Mouse (Mus musculus) R1 (cell line): ENCODE measurements around the gene Mpzl3.
A peak's percentile ranks its signal among the peaks of the same experiment; 100 is the strongest.
"Not testable (repeated sequence)": the region's sequence is repeated elsewhere in the genome, so short reads cannot be mapped to it uniquely, and the experiment has no call there.

Source experiments
- DNase-seq: peaks from one replicate; pipeline ENCODE4 v3.0.0-alpha.2; 2018; ENCODE audit warnings: low read depth, low spot score

The Mpzl3 gene

DNA sequence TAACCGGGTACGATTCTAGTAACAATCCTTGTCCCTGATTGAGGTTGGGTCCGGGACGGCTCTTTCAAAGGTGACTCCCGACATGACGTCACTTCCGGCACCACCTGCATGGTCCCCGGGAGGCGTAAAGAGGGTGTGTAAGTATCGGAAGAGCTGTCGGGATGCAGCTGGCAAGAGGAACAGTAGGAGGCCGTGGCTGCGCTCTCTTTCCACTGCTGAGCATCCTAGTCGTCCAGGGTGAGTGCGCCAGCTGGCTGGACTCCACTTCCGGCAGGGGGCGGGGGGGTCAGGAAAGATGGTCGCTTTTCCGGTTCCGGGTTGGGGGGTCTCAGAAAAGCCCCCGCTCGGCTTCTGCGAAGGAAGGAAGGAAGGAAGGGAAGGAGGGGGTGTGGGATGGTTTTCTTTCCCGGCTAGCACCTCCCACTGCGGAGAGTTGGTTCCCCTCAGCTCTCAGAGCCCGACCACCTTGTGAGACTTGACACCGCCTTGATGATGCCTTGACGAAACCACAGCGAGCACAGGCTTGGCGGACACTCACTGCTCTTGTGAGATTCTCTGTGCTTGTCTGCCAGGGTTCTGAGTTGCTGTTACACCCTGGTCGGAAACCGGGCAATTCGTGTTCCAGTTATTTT lies at the start of gene Mpzl3:
Gene Mpzl3, plus strand, starts transcription at position 105 of the 632 bp plus-strand sequence.
- DNase-seq: peak; percentile 97

DNA sequence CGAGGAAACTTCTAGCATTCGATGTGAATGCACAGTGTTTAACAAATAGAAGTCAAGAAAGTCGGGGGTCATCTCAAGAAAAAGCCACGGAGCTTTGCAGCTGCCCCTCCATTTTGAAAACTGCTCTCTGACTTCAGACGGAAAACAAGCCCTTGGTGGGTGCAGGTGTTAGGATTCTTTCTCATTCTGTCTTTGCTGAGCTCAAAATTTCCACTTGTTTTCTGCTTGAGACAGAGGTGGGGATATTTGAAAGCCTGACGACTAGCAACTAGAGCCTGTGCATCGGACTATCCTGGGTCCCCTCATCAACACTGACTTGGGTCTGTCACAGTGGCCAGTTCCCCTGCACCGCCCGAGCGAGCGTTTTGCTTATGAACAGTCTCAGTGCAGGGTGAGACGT lies 47.6 kb upstream of the Mpzl3 start:
- DNase-seq: no peak

DNA sequence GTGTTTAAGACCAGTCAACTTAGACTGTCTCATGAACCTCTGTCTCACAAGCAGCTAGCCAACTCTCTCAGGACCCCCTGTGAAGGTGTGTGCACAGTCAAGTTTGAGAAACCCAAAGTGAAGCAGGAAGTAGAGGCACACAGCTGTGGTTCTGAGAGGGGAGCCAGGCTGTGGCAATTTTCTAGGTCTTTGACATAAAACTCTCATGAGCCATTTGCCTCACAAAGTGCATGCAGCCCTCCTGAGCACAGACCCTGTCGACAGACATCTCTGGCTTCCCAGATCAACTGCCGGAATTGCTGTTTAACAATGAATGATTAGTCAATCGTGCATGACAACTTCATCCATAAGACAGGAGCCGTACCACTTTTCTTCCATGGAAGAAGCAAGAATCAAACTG lies 46.6 kb upstream of the Mpzl3 start:
- no peak for DNase-seq

DNA sequence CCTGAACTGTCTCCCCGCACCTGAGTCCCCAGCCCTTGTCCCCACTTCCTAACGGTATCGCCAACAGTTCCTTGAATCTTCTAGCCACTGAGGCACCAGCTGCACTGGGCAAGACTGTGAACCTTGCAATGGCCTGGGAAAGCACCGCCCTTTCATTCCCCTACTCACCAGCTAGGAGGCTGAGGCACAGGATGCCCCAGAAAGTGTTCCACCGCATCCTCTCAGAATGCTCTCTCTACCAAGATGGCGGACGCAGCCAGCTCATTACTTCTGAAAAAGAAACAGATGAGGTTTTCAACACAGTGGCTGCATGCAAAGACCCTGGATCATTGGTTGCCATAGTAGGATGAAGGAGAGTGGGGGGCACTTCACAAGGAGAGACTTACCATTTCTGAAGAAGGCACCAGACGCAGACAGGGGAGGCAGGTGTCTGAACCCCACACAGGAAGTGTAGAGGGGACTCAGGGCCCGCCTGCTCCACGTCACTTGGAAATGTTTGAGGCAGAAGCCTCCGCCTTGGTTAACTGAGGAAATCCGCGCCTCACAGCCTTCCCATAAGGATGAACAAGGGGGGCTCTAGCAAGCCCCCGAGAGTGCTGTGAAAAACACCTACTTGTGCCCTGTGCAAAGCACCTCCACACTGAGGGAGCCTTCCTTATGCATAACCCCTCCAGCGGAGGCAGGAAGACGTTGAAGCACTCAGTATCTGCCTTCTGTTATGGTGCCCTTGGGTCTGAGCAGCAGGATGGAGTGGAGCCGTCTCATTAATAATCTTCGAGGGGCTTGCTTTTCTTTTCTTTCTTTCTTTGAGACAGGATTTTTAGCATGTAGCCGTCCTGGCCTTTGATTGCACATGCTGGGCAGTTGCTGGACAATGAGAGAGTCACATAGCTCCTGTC lies 45.6 kb upstream of the Mpzl3 start, which contains the start of gene Cd3e:
Gene Cd3e, minus strand, starts transcription at position 448 of the 899 bp plus-strand sequence.
- DNase-seq: peak; percentile 40

DNA sequence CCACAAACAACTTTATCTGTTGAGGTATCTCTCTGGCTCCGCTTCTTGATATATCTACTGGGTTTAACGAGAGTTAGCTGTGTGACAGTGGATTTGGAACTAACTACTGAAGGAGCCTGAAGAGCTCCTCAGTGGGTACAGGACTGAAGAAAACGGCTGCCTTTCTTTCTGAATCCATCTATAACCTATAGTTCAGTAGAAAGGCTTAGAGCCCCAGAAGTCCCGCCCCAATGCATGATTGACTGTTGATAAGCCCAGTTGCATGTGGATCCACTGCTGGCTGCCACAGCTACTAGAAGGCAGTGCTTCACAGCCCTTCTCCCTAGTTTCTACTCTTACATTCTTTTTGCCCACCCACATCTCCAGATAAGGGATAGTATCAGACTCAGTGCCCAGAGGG lies 44.5 kb upstream of the Mpzl3 start:
- peak; percentile 34 for DNase-seq

DNA sequence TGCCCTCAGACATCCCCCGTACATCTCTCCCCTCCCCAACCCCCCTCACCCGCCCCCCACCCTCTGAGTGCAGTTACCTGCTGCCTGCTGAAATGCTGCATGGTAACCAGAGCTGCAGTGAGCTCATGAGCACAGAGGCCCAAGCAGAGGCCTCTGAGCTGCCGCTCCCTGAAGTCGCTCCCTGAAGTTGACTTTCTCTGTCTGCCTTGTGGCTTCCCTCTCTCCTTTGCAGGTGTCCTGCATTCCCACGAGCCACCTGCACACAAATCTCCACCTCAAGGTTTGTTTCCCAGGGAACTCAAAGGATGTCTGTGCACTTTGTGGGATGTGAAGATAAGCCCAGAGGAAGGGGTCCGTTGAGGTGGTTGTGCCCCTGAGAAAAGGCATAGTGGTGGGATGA lies 43.7 kb upstream of the Mpzl3 start:
- DNase-seq: no peak

DNA sequence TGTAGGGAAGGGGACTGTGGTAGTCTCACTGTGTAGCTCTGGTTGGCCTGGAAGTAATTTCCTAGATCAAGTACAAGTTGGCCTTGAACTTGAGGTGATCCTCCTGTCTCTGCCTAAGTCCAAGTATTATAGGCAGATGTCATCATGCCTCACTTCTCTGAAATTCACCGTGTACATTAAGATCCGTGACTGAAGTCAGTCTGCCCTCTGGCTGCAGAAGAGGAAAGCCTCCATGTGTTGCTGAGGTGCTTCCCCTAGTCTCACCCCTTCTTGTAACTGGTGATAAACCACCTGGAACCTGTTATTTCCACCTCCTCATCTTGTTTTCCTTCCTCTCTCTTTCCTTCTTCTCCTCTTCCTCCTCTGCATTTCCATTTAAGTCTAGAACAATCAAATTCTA lies 40.1 kb upstream of the Mpzl3 start:
- no peak for DNase-seq

DNA sequence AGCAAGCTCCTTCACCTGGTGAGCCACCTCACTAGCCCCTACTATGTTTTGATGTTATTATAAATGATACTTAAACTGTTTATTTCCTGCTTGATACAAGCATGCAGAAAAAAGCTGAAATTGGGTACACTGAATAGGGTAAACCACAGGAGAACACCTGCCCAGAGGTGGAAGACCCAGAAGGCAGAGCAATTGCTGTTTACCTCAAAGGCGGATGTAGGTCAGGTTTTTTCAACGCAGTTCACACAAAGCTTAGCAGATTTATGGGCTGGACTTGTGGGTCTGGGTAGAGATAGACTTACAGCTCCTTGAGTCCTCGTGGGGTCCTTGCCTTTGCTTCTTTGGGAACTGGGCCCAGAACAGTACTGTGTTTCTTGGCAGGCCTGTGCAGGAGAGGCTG lies 39.1 kb upstream of the Mpzl3 start:
- DNase-seq: no peak

DNA sequence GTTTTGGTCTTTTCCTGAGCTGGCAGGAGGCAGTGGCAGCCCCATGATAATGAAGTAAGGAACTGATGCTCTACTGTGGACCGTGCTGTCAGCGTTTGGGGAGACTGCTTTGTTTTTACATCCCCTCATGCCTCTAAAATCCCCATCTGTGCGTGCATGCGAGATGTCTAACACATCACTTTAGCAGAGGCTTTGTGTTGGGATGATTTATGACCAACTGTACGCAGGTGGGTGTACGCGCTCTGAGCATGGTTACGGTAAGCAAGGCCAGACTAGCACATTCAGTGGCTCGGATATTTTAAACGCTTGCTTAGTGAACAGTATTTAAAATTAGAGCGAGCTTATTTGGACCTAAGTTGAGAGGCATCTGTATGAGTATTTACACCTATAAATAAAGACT lies 37.0 kb upstream of the Mpzl3 start:
- no peak for DNase-seq

DNA sequence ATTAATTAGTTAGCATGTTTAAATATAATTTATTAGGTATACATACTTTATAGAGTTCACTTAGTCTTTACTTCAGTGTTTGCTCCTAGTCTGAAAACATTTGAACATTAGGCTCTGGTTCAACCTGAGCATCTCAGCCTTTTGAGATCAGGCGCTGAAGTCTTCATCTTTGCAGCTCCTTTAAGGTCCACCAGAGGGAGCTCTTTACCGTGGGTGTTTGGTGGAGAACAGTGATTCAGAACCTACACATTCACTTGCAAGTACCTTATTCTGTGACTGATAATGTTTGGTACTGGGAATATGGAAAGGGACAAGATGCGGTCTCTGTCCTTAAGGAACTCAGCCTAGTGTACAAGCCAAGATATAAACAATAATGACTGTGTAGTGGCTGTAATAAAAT lies 32.2 kb upstream of the Mpzl3 start:
- DNase-seq: peak; percentile 76

DNA sequence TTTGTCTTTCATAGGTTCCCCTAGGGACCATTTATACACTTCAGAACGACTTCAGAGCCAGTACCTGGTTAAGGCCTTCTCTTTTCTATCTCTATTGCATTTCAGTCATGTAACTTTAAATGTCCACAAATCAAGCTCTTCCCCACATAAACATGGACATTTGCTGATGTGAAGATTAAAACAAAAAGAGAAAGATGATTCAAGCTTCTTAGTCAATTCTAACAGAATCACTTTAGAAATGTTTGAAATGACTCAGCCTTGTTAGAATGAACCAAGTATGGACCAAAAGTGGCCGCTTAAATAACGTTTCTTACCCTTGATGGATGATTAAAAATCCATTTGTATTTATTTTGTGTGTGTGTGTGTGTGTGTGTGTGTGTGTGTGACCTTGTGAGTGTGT lies 31.3 kb upstream of the Mpzl3 start:
- DNase-seq: no peak

DNA sequence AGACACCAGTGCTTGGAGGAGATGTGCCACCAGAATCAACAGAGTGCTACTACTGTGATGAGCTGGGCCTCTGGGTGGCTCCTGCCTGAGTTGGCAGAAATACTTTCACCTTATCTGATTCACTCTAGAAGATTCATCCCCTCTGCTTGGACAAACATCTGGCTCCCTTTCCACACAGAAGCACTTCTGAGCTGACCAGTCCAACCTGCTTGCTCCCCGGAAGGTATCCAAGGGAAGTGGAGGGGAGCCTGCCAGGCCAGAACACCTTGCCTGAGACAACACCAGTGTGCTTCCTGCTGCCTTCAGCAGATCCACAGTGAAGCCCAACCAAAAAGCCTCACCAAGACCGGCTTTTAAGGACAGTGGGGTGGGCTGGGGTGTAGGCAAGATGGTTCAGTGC lies 30.8 kb upstream of the Mpzl3 start:
- no peak for DNase-seq

DNA sequence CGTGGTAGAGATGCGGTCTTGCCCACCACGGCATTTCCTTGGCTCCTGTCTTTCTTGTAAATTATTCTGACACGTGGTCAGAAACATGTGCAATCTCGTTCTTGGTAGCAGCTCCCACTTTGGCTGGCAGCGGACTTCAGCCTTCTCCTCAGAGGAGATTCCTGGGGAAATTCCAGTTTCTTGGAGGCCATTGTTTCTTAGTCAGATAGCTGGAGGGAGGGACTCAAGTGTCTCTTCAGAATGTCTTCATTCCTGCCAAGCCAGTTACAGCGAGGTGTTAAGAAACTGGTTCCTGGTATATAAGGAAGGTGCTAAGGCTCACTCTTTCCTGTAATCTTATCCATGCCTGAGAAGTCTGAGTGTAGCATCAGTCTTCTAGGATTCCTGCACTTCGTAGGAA lies 27.6 kb upstream of the Mpzl3 start:
- DNase-seq: no peak

DNA sequence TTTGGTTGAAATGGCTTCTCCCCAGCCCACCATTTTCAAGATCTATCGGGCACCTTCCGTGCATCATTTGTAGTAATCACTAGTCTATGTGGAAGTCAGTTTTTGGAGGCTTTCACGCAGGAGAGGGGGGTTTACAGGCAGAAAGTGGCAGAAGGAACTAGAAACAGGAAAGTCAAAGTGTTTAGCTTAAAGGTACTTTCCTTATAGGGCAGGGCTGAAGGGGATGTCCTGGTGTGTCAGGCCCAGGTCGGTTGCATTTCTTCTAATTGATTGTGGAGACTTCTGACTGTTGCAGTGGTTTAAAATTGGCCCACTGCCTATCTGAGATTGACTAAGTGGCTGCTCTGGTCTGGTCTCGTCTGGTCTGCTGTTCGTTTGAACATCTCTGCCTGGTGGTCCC lies 24.6 kb upstream of the Mpzl3 start:
- DNase-seq: no peak

DNA sequence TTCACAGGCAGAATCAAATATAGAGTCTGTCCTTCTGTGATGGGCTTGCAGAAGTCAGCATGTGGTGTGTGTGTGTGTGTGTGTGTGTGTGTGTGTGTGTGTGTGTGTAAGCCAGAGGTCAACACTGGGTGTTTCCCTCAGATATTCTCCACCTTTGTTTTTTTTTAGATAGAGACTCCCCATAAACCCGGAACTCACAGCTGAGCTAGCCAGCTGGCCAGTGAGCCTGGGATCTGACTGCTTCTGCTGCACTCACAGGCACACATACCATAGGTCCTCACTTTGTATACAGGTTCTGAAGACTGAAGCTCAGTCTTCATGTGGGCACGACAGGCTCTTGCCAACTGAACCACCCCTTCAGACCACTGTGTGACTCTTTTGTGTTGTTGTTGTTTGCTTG lies 22.7 kb upstream of the Mpzl3 start:
- DNase-seq: no peak

DNA sequence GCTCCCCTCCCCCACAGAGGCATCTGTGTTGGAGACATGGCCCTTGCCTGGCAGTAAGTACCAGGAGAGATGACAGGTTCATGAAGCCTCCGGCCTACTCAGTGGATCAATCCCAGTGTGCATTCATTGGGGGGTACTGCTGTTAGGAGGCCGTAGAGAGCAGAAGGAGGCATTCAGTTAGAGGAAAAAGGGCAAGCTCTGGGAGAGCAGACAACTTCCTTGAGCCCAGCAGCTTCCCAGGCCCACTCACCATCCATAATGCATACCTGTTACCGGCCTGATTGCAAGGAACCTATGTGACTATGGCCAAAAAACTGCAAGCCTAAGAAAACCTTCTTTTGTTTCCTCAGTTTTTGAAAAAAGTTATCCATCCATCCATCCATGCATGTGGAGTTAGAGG lies 20.5 kb upstream of the Mpzl3 start:
- DNase-seq: no peak

DNA sequence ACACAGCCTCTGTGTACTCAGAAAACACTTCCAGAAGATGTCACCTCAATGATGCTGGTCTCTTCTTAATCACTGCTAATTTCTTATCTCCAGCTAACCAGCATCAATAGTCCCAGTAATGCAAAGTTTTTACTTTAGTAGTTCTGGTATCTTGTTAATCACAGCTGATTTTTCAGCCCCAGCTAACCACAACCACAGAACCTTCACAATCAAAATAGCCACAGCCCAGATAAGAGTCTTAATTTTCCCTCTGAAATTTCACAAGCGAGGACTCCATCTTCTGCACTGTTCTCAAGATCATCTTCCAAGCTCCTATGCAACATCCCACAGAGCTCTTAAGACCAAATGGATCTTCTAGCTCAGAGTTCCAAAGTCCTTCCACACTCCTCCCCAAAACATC lies 17.2 kb upstream of the Mpzl3 start:
- DNase-seq: not testable (repeated sequence)

DNA sequence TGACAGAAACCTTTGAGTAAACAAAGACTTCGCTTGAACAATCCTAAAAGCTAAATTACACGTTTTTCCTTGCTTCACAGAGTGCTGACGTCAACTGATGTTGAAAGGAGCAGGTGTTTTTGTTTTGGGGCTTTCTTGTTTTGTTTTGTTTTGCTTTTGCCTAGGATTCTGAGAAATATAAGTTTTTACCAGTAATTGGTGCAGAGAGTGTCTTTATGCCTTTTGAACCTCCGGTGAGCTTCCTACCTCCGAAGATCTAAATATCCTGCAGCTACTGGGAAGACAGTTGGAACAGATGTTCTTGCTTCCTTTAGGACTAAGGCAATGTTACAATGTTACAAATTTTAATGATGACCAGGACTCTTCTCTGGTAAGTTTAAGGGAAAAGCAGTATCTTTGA lies 15.5 kb upstream of the Mpzl3 start, which contains the start of gene Mpzl2:
Gene Mpzl2, plus strand, starts transcription at position 301 of the 400 bp plus-strand sequence.
- DNase-seq: no peak

DNA sequence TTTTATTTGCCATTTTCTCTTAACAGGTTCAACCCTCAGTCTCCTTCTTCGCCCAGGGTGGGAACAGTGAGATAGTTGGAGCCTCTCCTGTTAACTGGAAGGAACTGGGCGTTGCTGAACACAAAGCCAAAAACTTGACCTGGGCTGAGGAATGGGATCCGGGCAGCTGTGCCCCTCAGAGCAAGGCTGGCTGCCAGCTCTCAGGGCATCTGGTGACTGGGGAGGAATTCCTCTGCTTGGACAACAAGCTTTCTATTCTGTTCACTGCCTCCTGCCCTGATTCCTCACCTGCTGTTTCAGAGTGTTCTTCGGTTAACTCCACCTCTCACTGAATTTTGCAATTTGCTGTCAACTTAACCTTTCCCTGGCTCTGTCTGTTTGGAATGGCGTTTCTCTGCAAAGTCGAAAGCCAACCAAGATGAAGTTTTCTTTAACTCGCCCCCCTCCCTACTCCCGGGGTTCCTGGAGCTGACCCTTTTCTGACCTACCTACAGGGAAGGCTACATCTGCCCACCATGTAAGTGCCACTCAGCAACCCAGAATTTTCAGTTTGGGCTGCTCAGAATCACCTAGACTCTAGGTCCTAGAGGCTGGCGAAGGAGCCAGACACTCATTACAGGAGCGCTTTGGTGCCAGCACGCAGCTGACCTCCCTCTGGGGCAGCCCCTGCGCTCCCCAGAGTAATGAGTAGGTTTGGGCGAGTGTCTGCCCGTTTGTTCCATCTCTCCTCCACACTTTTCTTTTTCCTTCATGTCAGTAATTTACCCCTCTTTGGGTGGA lies 14.7 kb upstream of the Mpzl3 start:
- no peak for DNase-seq

DNA sequence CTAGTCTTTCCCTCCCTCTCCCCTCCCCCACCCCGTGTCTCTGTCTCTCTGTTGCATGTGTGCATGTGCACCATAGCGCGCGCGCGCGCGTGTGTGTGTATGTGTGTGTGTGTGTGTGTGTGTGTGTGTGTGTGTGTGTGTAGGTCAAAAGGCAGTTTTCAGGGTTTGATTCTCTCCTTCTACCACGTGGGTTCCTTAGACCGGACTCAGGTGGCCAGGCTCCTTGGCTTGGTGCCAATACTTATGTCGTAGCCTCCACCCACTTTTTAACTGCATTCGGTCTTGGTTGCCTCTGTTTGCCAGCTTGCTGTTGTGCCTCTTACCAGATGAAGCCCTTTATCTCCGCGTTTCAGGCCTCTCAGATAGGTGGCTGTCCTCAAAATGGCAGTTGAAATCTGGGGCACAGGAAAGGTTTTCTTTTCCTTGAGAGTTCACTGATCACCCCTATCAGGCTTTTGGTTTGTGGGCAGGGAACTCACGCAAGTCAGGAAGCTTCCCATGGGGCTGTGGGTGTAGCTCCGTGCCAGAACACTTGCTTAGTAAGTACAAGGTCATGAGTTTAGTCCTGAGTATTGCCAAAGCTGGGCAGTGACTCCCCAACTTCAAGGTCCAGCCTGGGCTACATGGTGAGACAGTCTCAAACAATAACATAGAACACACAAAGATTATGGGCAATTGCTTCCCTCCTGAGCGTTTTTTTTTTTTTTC lies 13.7 kb upstream of the Mpzl3 start:
- DNase-seq: peak; percentile 74

DNA sequence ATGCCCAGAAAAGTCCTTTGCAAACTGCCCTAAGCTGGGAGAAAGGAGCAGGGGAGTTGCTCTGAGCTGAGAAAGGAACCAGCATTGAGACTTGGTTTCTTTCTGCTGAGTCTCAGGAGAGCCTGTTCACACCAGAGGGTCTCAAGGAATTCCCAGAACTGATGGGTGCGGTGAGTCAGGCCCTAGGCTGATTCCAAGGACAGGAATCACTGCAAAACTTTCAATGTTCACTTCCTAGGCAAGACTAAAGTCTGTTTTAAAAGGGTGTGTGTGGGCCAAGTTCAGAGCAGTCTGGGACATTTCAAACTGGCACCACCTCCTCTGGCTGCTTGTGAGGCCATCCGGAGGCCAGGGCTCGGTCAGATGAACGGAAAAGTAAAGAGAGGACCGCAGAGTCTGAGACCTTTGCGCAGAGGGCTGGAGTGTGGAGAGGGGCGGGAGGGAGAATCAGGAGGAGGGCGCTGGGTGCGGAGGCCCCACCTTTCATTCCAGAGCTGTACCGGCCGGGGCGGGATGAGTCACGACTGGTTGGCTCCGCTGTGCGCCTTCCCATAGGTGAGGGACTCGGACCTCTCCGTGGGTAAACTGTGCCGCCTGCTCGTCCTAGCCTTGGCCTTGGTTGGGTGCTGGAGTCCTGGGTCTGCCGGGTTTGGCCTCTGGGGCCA lies 12.8 kb upstream of the Mpzl3 start:
- DNase-seq: peak; percentile 85
